Mouse (Mus musculus) gastrocnemius, postnatal 14 days (tissue): ENCODE data around the gene Terb2. TPM values are rescaled to one million over a fixed set of nuclear protein-coding genes. Genes with fewer than 3 reads are reported as not detected.
A peak's percentile ranks its signal among the peaks of the same experiment; 100 is the strongest.

Source experiments
- DNase-seq: peaks from one replicate; pipeline ENCODE4 v3.0.0; 2021; ENCODE audit warnings: mixed read lengths
- intact Hi-C: fragments of 180-260 bp; cut with DNase I; formaldehyde crosslinking; loops from one replicate; pipeline ENCODE4 v1.15.1; 2025; ENCODE audit warnings: low total_unique reads
- long read RNA-seq, 2 experiments: library from polyadenylated mRNA; stranded (forward); transcript quantifications; one replicate each; pipeline ENCODE4 v2.0.0; 2021
- total RNA-seq, 2 experiments: library from RNA; stranded (reverse); gene quantifications; 2 replicates each; pipeline ENCODE4 v1.2.3; 2021

Gene Terb2
- total RNA-seq: not detected
- long read RNA-seq, experiment 1: 0 reads
- long read RNA-seq, experiment 2: 0 reads

DNA sequence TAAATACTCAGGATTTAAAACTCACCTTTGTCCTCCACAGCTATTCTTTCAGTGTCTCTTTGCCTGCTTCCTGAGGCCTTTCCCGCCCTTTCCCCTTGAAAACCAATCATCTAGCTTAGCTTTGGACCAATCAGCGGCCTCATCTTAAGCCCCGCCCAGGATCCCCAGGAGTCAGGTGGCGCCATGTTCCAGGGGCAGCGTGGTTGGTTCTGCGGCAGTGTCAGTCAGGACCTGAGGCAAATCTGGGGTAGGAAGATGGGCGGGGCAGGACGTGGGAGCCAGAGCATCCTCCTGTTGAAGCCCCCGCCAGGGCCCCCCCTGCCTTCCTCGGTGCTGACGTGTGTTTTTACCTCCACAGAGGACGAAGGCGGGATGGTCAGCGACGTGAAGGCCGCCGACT lies at the start of gene Terb2, which contains the start of gene Patl2:
Gene Terb2, plus strand, starts transcription at position 167 of the 400 bp plus-strand sequence.
Gene Patl2, minus strand, starts transcription at position 84 of the 400 bp plus-strand sequence.
- intact Hi-C loops: no loop called here
- no peak for DNase-seq

GRCm38 (mm10) chr2:122137839-122138465 lies 48.1 kb upstream of the Terb2 start:
- DNase-seq: no peak
- intact Hi-C loops: no loop called here

- intact Hi-C loops: no loop called here
- no peak for DNase-seq
Measured at GRCm38 (mm10) chr2:122140815-122141214, 45.3 kb upstream of the Terb2 start.

- intact Hi-C loops: no loop called here
- DNase-seq: no peak
Measured at GRCm38 (mm10) chr2:122141332-122141967, 44.6 kb upstream of the Terb2 start.

- intact Hi-C loops: no loop called here
- no peak for DNase-seq
Measured at GRCm38 (mm10) chr2:122143111-122143510, 43.0 kb upstream of the Terb2 start.

DNA sequence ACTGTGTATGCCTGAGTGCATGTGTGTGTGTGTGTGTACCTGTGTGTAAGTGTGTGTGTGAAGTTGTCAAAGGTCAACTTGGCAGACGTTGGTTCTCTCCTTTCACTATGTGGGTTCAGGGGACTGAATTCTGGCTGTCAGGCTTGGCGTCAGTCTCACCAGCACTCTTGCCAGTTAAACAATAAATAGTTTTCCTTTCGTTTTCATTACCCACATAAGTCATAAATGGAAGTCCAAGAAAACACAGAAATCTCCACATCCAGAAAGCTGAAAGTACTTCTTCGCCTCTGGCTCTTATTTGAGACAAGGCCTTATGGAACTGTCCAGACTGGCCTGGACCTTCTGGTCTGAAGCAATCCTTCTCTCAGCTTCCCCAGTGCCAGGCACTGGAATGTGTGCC lies 40.3 kb upstream of the Terb2 start:
- no peak for DNase-seq
- intact Hi-C loops: no loop called here

- intact Hi-C loops: no loop called here
- no peak for DNase-seq
Measured at GRCm38 (mm10) chr2:122146687-122147086, 39.4 kb upstream of the Terb2 start.

GRCm38 (mm10) chr2:122147508-122148241 lies 38.4 kb upstream of the Terb2 start, which contains the start of gene B2m:
B2m (plus strand) TSS chr2:122147686.
- intact Hi-C loops: no loop called here
- DNase-seq: peak; percentile 93

GRCm38 (mm10) chr2:122148242-122148917 lies 37.7 kb upstream of the Terb2 start:
- intact Hi-C loops: no loop called here

GRCm38 (mm10) chr2:122149316-122149715 lies 36.8 kb upstream of the Terb2 start:
- intact Hi-C loops: no loop called here
- no peak for DNase-seq

More at GRCm38 (mm10) chr2:122148242-122148917, 37.7 kb upstream of the Terb2 start:
- peak; percentile 60 for DNase-seq

DNA sequence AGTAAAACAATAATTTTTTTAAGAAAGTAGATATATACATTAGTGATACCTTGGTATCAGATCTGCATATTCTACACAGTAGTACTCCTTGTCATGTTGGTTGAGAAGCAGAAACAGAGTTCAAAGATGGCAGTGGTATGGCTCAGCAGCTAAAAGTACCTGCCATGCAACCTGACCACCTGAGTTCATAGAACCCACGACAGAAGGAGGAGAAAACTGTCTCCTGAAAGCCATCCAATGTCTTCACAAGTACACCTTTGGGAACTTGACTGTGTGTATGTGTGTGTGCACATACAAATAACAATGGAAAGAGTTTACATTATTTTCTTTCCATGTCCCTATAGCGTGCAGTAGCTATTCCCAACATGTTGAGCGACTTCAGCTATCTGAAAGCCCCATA lies 36.4 kb upstream of the Terb2 start:
- DNase-seq: no peak
- intact Hi-C loops: no loop called here

DNA sequence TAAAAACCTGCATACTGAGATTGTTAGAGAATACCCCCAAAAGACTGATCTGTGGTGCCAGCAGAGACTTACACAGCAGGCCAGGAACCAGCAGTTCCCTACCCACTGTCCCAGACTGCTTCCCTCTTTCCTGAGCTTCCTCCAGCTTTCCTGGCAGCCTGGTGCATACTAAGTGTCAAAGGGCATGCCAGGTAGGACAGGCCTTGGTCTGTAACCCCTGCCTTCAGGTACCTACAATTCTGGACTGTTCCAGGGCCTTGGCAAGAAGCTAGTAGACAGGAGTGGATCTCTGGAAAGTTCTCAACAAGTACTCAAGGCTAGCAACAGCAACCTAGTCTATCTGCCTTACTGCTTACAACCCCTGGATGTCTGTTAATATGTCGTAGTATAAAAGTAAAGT lies 34.9 kb upstream of the Terb2 start:
- no peak for DNase-seq
- intact Hi-C loops: no loop called here

GRCm38 (mm10) chr2:122152850-122153249 lies 33.2 kb upstream of the Terb2 start:
- intact Hi-C loops: no loop called here
- DNase-seq: no peak

DNA sequence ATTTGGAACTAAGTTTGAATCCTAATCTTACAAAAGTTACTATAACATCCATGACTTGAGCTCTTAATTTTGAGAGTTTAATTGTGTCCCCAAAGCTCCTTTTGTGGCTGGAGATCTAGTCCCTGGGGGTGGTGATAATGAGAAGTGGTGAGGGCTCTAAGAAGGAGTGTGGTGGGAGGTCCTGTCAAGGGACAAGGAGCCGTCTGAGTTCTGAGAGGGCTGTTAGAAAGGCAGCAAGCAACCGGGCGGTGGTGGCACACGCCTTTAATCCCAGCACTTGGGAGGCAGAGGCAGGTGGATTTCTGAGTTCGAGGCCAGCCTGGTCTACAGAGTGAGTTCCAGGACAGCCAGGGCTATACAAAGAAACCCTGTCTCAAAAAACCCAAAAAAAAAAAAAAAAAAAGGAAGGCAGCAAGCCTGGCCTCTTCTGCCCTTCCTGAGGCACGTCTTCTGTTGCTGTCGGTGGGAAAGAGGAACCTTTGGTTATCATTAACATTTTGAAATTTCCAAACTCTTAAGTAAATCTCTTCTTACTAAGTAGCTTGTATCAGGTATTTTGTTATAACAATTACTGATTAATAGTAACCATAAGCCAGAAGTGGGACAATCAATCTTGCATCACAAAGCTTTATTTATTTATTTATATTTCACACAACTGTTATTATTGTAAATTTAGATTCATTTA lies 32.2 kb upstream of the Terb2 start:
- no peak for DNase-seq
- intact Hi-C loops: no loop called here

DNA sequence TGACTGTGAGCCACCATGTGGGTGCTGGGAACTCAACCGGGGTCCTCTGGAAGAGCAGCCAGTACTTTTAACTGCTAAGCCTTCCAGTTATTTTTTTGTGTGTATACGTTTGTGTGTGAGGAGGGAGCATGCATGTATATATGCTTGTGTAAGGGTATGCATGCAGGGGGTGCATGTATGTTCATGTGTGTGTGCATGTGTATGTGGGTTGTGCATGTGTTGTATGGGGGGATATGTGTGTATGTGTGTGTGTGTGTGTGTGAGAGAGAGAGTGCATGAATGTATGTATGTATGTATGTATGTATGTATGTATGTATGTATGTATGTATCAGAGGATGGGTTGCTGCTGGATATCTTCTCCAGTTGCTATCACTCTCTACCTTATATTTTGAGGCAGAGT lies 31.6 kb upstream of the Terb2 start:
- DNase-seq: no peak
- intact Hi-C loops: no loop called here

DNA sequence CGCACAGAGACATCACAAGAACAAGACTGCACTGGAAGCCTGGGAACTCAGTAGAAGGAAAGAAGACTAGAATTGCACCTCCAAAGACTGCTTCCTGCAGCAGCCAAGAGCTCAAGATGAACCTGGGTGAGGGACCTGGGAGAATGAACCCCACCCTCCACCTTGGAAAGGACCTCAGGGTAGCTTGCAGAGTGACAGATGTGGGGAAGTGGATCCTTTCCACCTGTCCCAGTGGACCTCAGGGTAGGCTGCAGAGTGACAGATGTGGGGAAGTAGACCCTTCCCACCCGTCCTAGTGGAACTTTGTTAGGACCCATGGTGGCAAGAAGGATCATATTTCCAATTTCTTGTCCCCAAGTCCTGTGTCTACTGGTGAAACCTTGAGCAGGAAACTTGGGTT lies 30.8 kb upstream of the Terb2 start:
- intact Hi-C loops: loop anchor here (5.0 kb wide), 2 partner anchors 38 to 83 kb away; partner anchors contain the start of gene Spg11
- no peak for DNase-seq

GRCm38 (mm10) chr2:122156051-122156700 lies 29.9 kb upstream of the Terb2 start:
- intact Hi-C loops: loop anchor here (5.0 kb wide), 2 partner anchors 39 to 84 kb away; partner anchors contain the start of gene Spg11
- DNase-seq: no peak

GRCm38 (mm10) chr2:122157561-122157960 lies 28.5 kb upstream of the Terb2 start:
- intact Hi-C loops: loop anchor here (5.0 kb wide), 2 partner anchors 40 to 85 kb away; partner anchors contain the start of gene Spg11
- DNase-seq: no peak
